Comparison of ENCODE assay signal across 17 mouse cellular contexts in genomic region chr10:13415489-13416104, GRCm38 (mm10). TPM values are rescaled to one million over a fixed set of nuclear protein-coding genes. Genes with fewer than 3 reads are reported as not detected.
DNase-seq lines count a peak whose midpoint lies in the region; ATAC-seq and TF ChIP-seq lines count a peak whose summit lies in the region.
"Had no signal": no experiment of that assay in that cellular context is flagged by ENCODE, and none has a peak within 500 bp of the region (broad histone marks: within the 10 kb centered on the region; RNA-seq: fewer than 3 reads in every experiment).

No protein-coding gene starts in this region.

- H3K4me1 ChIP-seq in kidney, embryonic 15.5 days, result peaks cover 10% of the 10 kb centered on the region; the same call in 1 of the 2 replicates
- H3K4me1 ChIP-seq in embryonic facial prominence, embryonic 11.5 days (ENCODE audit: control insufficient read depth, insufficient read depth, low read length), result no peaks in the 10 kb centered on the region
- peaks cover 19% of the 10 kb centered on the region for H3K4me1 ChIP-seq in forebrain, embryonic 16.5 days (replicated peaks; ENCODE audit: control insufficient read depth, insufficient read depth, low read length)
- H3K4me1 ChIP-seq in midbrain, postnatal 0 days (ENCODE audit: insufficient read depth, low read length), result 0 out of 2 replicates have a peak, but pooled peaks cover 3% of the 10 kb centered on the region
- H3K4me1 ChIP-seq in liver, postnatal 0 days (ENCODE audit: insufficient read depth), result no peaks in the 10 kb centered on the region
- H3K4me1 ChIP-seq: embryonic facial prominence, embryonic 12.5 days; liver, embryonic 12.5 days had no signal

- no peak for TF ChIP-seq CTCF in midbrain, postnatal 0 days (IDR thresholded peaks at IDR 0.05)
- TF ChIP-seq CTCF in liver, postnatal 0 days (IDR thresholded peaks at IDR 0.05; ENCODE audit: low read depth), result no peak

- no peak for TF ChIP-seq EP300 in liver, postnatal 0 days (IDR thresholded peaks at IDR 0.05; ENCODE audit: low read depth)

- no peak overlapping the region for H3K4me2 ChIP-seq in kidney, embryonic 15.5 days
- H3K4me2 ChIP-seq in embryonic facial prominence, embryonic 11.5 days (ENCODE audit: low read depth, low read length), result no peak overlapping the region
- H3K4me2 ChIP-seq in forebrain, embryonic 16.5 days (ENCODE audit: low read length), result no peak overlapping the region
- no peak overlapping the region for H3K4me2 ChIP-seq in midbrain, postnatal 0 days (ENCODE audit: low read depth, low read length, poor library complexity, severe bottlenecking)
- H3K4me2 ChIP-seq in liver, postnatal 0 days (ENCODE audit: low read depth, low read length), result no peak overlapping the region
- H3K4me2 ChIP-seq: embryonic facial prominence, embryonic 12.5 days; heart, embryonic 13.5 days; hindbrain, embryonic 13.5 days; liver, embryonic 12.5 days had no signal

- no peaks in the 10 kb centered on the region for H3K36me3 ChIP-seq in kidney, embryonic 15.5 days
- H3K36me3 ChIP-seq in embryonic facial prominence, embryonic 11.5 days (replicated peaks; ENCODE audit: control insufficient read depth, insufficient read depth, low read depth, low read length), result no peaks in the 10 kb centered on the region
- H3K36me3 ChIP-seq in forebrain, embryonic 16.5 days (ENCODE audit: control insufficient read depth, insufficient read depth), result no peaks in the 10 kb centered on the region
- H3K36me3 ChIP-seq in midbrain, postnatal 0 days (ENCODE audit: insufficient read depth, low read length), result no peaks in the 10 kb centered on the region
- no peaks in the 10 kb centered on the region for H3K36me3 ChIP-seq in liver, postnatal 0 days (replicated peaks; ENCODE audit: insufficient read depth, low read length)
- H3K36me3 ChIP-seq: embryonic facial prominence, embryonic 12.5 days; G1E; heart, embryonic 13.5 days; hindbrain, embryonic 13.5 days; liver, embryonic 12.5 days had no signal

- H3K9ac ChIP-seq in kidney, embryonic 15.5 days, result no peak overlapping the region
- no peak overlapping the region for H3K9ac ChIP-seq in embryonic facial prominence, embryonic 11.5 days (replicated peaks; ENCODE audit: low read length)
- H3K9ac ChIP-seq in forebrain, embryonic 16.5 days (replicated peaks; ENCODE audit: low read depth, low read length), result no peak overlapping the region
- H3K9ac ChIP-seq in midbrain, postnatal 0 days (replicated peaks; ENCODE audit: low read length, poor library complexity, severe bottlenecking), result no peak overlapping the region
- no peak overlapping the region for H3K9ac ChIP-seq in liver, postnatal 0 days (replicated peaks)
- H3K9ac ChIP-seq: embryonic facial prominence, embryonic 12.5 days; heart, embryonic 13.5 days; hindbrain, embryonic 13.5 days; liver, embryonic 12.5 days had no signal

- WGBS in kidney, embryonic 15.5 days, result 39% methylated on average over 8 of the region's 8 CpGs
- 66% methylated on average over 8 of the region's 8 CpGs for WGBS in embryonic facial prominence, embryonic 11.5 days
- WGBS in forebrain, embryonic 16.5 days, result 15% methylated on average over 8 of the region's 8 CpGs
- WGBS in midbrain, postnatal 0 days, result 43% methylated on average over 8 of the region's 8 CpGs
- WGBS in liver, postnatal 0 days (ENCODE audit: insufficient replicate concordance), result 70% methylated on average over 8 of the region's 8 CpGs

- ATAC-seq in kidney, embryonic 15.5 days (replicated peaks; ENCODE audit: low FRiP score), result peak; percentile 36; the same call in 1 of the 2 replicates
- ATAC-seq in embryonic facial prominence, embryonic 11.5 days (replicated peaks; ENCODE audit: insufficient number of reproducible peaks, low FRiP score, low TSS enrichment, low read depth), result no peak
- peak; percentile 74 for ATAC-seq in forebrain, embryonic 16.5 days
- no peak; the same call in 1 of the 2 replicates for ATAC-seq in midbrain, postnatal 0 days (ENCODE audit: low FRiP score)
- ATAC-seq in liver, postnatal 0 days, result no peak
- ATAC-seq: liver, embryonic 12.5 days; lung, postnatal 0 days had no signal

- H3K27me3 ChIP-seq in kidney, embryonic 15.5 days, result no peaks in the 10 kb centered on the region
- no peaks in the 10 kb centered on the region for H3K27me3 ChIP-seq in embryonic facial prominence, embryonic 11.5 days (ENCODE audit: control insufficient read depth, insufficient read depth, low read length)
- H3K27me3 ChIP-seq in forebrain, embryonic 16.5 days (replicated peaks; ENCODE audit: control insufficient read depth, insufficient read depth, low read length), result no peaks in the 10 kb centered on the region
- H3K27me3 ChIP-seq in midbrain, postnatal 0 days (ENCODE audit: insufficient read depth, low read length), result no peaks in the 10 kb centered on the region
- H3K27me3 ChIP-seq in liver, postnatal 0 days (ENCODE audit: insufficient read depth, low read length), result no peaks in the 10 kb centered on the region
- H3K27me3 ChIP-seq: embryonic facial prominence, embryonic 12.5 days; heart, embryonic 13.5 days; hindbrain, embryonic 13.5 days; liver, embryonic 12.5 days had no signal

- H3K27ac ChIP-seq in kidney, embryonic 15.5 days, result 0 out of 2 replicates have a peak overlapping the region, but pooled peaks have one; percentile 51
- no peak overlapping the region for H3K27ac ChIP-seq in embryonic facial prominence, embryonic 11.5 days (replicated peaks; ENCODE audit: low read depth, low read length)
- H3K27ac ChIP-seq in forebrain, embryonic 16.5 days (ENCODE audit: low read length), result peak overlapping the region; percentile 16; the same call in 1 of the 2 replicates
- H3K27ac ChIP-seq in midbrain, postnatal 0 days (ENCODE audit: low read depth, low read length), result 0 out of 2 replicates have a peak overlapping the region, but pooled peaks have one; percentile 7
- no peak overlapping the region for H3K27ac ChIP-seq in liver, postnatal 0 days (ENCODE audit: low read depth)
- H3K27ac ChIP-seq: embryonic facial prominence, embryonic 12.5 days; heart, embryonic 13.5 days; hindbrain, embryonic 13.5 days; liver, embryonic 12.5 days had no signal

- H3K9me3 ChIP-seq in kidney, embryonic 15.5 days (replicated peaks), result no peaks in the 10 kb centered on the region
- no peaks in the 10 kb centered on the region for H3K9me3 ChIP-seq in embryonic facial prominence, embryonic 11.5 days (replicated peaks; ENCODE audit: control insufficient read depth, low read length)
- no peaks in the 10 kb centered on the region for H3K9me3 ChIP-seq in forebrain, embryonic 16.5 days (ENCODE audit: control insufficient read depth, low read length)
- H3K9me3 ChIP-seq in midbrain, postnatal 0 days (ENCODE audit: low read length), result no peaks in the 10 kb centered on the region
- H3K9me3 ChIP-seq in liver, postnatal 0 days (ENCODE audit: low read length), result no peaks in the 10 kb centered on the region
- H3K9me3 ChIP-seq: embryonic facial prominence, embryonic 12.5 days; G1E; heart, embryonic 13.5 days; hindbrain, embryonic 13.5 days; liver, embryonic 12.5 days had no signal

- no peak overlapping the region for H3K4me3 ChIP-seq in kidney, embryonic 15.5 days (replicated peaks)
- H3K4me3 ChIP-seq in embryonic facial prominence, embryonic 11.5 days (ENCODE audit: low read depth, low read length), result no peak overlapping the region
- no peak overlapping the region for H3K4me3 ChIP-seq in forebrain, embryonic 16.5 days (replicated peaks; ENCODE audit: low read length)
- H3K4me3 ChIP-seq in midbrain, postnatal 0 days (ENCODE audit: low read depth, low read length), result no peak overlapping the region
- H3K4me3 ChIP-seq in liver, postnatal 0 days (ENCODE audit: low read depth, low read length), result no peak overlapping the region
- H3K4me3 ChIP-seq: embryonic facial prominence, embryonic 12.5 days; heart, embryonic 13.5 days; hindbrain, embryonic 13.5 days; liver, embryonic 12.5 days had no signal

- DNase-seq in kidney, adult 18-20 months, result no peak
- DNase-seq in embryonic facial prominence, embryonic 11.5 days (ENCODE audit: low spot score), result peak; percentile 45
- DNase-seq in midbrain, postnatal 0 days (ENCODE audit: low spot score), result no peak
- no peak for DNase-seq in lung, postnatal 4 days
- no peak for DNase-seq in spleen, postnatal 14 days (ENCODE audit: low spot score in 2 of 2)
- no peak for DNase-seq in liver, postnatal 0 days
- DNase-seq: cerebellum, adult 2 months; kidney, postnatal 10 days; layer of hippocampus, adult 9-11 months had no signal

RNA-seq across cellular contexts. Expression of gene Phactr2, which starts 58.6 kb away (rescaled TPM):
- 28.1 and 30.6 TPM in 2 replicates for polyA plus RNA-seq in kidney, embryonic 15.5 days (2015; fragmentation: Nextera tagmentation; extraction: Ambion mirVana)
- 24.0 and 24.5 TPM in 2 replicates for polyA plus RNA-seq in embryonic facial prominence, embryonic 11.5 days (2014; fragmentation: Nextera tagmentation; extraction: Ambion mirVana)
- 8.1 and 9.4 TPM in 2 replicates for polyA plus RNA-seq in forebrain, embryonic 16.5 days (2015; fragmentation: Nextera tagmentation; extraction: Ambion mirVana)
- 9.0 and 11.0 TPM in 2 replicates for total RNA-seq in midbrain, postnatal 0 days (2014; rRNA removed)
- polyA plus RNA-seq in midbrain, postnatal 0 days (2015; fragmentation: Nextera tagmentation; extraction: Ambion mirVana), result 8.4 TPM in 2 replicates
- polyA plus RNA-seq in liver, postnatal 0 days (2015; fragmentation: Nextera tagmentation; extraction: Ambion mirVana), result 4.9 and 5.4 TPM in 2 replicates
- polyA plus RNA-seq: G1E had no signal

Comparison
In these comparisons a context has a peak if more than half of its experiments do, and no peak if none do; other contexts are left out.
1. ATAC-seq: peak in kidney, embryonic 15.5 days (single experiment) and forebrain, embryonic 16.5 days (single experiment); none in embryonic facial prominence, embryonic 11.5 days (single experiment), midbrain, postnatal 0 days (single experiment) and liver, postnatal 0 days (single experiment).
2. H3K27ac ChIP-seq: peak in kidney, embryonic 15.5 days (single experiment), forebrain, embryonic 16.5 days (single experiment) and midbrain, postnatal 0 days (single experiment); none in embryonic facial prominence, embryonic 11.5 days (single experiment) and liver, postnatal 0 days (single experiment).